Mouse (Mus musculus) frontal cortex, adult (tissue): Measurements from ENCODE around the gene Hspa12b.
A peak's percentile ranks its signal among the peaks of the same experiment; 100 is the strongest.

ENCODE experiments used
- ATAC-seq: cut with Nextera tagmentation; 2 replicates; pipeline ENCODE4 v1.9.2; 2017; ENCODE audit warnings: mild to moderate bottlenecking, moderate library complexity, mixed read lengths; ENCODE audit not compliant: low TSS enrichment

The Hspa12b gene

GRCm38 (mm10) chr2:131179246-131179886 is 52.3 kb downstream of the Hspa12b start:
- peak; percentile 61 for ATAC-seq

- ATAC-seq = peak; percentile 85
Measured at GRCm38 (mm10) chr2:131179990-131180587, 53.0 kb downstream of the Hspa12b start, which contains the start of gene Cenpb. Gene Cenpb (minus strand): TSS chr2:131180067.

- ATAC-seq = peak; percentile 8; the same call in 1 of the 2 replicates
Measured at GRCm38 (mm10) chr2:131186343-131186742, 59.3 kb downstream of the Hspa12b start.

GRCm38 (mm10) chr2:131186771-131187601 is 59.9 kb downstream of the Hspa12b start, which contains the start of the genes Cdc25b and Spef1:
Gene Cdc25b (plus strand): TSS chr2:131186949.
Gene Spef1 (minus strand): TSS chr2:131187282.
- peak; percentile 96 for ATAC-seq

- no peak for ATAC-seq
Measured at GRCm38 (mm10) chr2:131187602-131187922, 60.5 kb downstream of the Hspa12b start.

GRCm38 (mm10) chr2:131188311-131188710 is 61.2 kb downstream of the Hspa12b start:
- ATAC-seq = no peak

GRCm38 (mm10) chr2:131189521-131190309 is 62.6 kb downstream of the Hspa12b start:
- no peak for ATAC-seq

GRCm38 (mm10) chr2:131190344-131191004 is 63.4 kb downstream of the Hspa12b start:
- no peak for ATAC-seq

GRCm38 (mm10) chr2:131191005-131191390 is 63.9 kb downstream of the Hspa12b start:
- ATAC-seq = no peak
